ENCODE assay signal across 8 mouse cellular contexts in the genomic region with DNA sequence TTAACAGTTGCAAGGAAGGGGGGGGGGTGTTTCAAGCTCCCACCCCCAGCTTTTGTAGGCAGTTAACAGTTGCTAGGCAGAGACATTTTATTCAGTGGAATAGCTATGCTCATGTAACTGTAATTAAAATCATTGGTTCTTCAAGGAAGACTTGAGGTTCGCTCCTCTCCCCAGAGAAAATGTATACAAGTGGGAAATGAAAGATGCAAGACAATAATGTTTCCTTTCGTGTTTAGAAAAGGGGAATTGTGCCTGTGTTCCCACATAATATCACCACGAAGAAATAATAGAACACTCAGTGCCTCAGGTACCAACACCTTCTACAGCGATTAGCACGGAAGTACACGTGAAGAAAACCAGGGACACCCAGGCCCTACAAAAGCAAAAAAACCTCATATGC. TPM values are rescaled to one million over a fixed set of nuclear protein-coding genes. Genes with fewer than 3 reads are reported as not detected.
DNase-seq lines count a peak whose midpoint lies in the region; ATAC-seq lines count a peak whose summit lies in the region.

TSS of gene Klhdc1 (plus strand) at position 301 of the 400 bp plus-strand sequence.

- no peak for DNase-seq in cerebellum, postnatal 14 days
- DNase-seq in cerebellum, adult 8-10 months: no peak
- DNase-seq in retina, postnatal 1 day: no peak

- peak within 1 kb of the TSS; percentile 86 for H3K9ac ChIP-seq in forebrain, embryonic 13.5 days
- peak within 1 kb of the TSS; percentile 86 for H3K9ac ChIP-seq in hindbrain, embryonic 13.5 days
- H3K9ac ChIP-seq in liver, embryonic 15.5 days: peak within 1 kb of the TSS; percentile 69

- peak within 1 kb of the TSS; percentile 78 for H3K4me2 ChIP-seq in forebrain, embryonic 13.5 days
- peak within 1 kb of the TSS; percentile 65 for H3K4me2 ChIP-seq in hindbrain, embryonic 13.5 days
- peak within 1 kb of the TSS; percentile 98 for H3K4me2 ChIP-seq in liver, embryonic 15.5 days

- 73% methylated on average over 6 of the region's 6 CpGs for WGBS in forebrain, embryonic 13.5 days
- 66% methylated on average over 6 of the region's 6 CpGs for WGBS in hindbrain, embryonic 13.5 days
- WGBS in liver, embryonic 15.5 days (ENCODE audit: insufficient replicate concordance): 53% methylated on average over 6 of the region's 6 CpGs

- H3K4me3 ChIP-seq in megakaryocyte, embryonic 14.5 days (replicated peaks): peak within 1 kb of the TSS; percentile 95
- H3K4me3 ChIP-seq in forebrain, embryonic 13.5 days: peak within 1 kb of the TSS; percentile 71
- peak within 1 kb of the TSS; percentile 68 for H3K4me3 ChIP-seq in hindbrain, embryonic 13.5 days
- peak within 1 kb of the TSS; percentile 72 for H3K4me3 ChIP-seq in liver, embryonic 15.5 days (replicated peaks)

- H3K9me3 ChIP-seq in megakaryocyte, embryonic 14.5 days: no peaks in the 10 kb centered on the region
- H3K9me3 ChIP-seq in forebrain, embryonic 13.5 days (replicated peaks): no peaks in the 10 kb centered on the region
- no peaks in the 10 kb centered on the region for H3K9me3 ChIP-seq in hindbrain, embryonic 13.5 days
- no peaks in the 10 kb centered on the region for H3K9me3 ChIP-seq in liver, embryonic 15.5 days (replicated peaks)

- peak within 1 kb of the TSS; percentile 63 for H3K27ac ChIP-seq in forebrain, embryonic 13.5 days
- peak within 1 kb of the TSS; percentile 85 for H3K27ac ChIP-seq in hindbrain, embryonic 13.5 days
- H3K27ac ChIP-seq in liver, embryonic 15.5 days (replicated peaks): peak within 1 kb of the TSS; percentile 45; the same call in 1 of the 2 replicates

- no peak for ATAC-seq in megakaryocyte, adult 5-6 weeks (ENCODE audit: poor library complexity, severe bottlenecking)
- ATAC-seq in forebrain, embryonic 13.5 days: no peak
- ATAC-seq in hindbrain, embryonic 13.5 days (ENCODE audit: low FRiP score): no peak
- no peak for ATAC-seq in liver, embryonic 15.5 days (ENCODE audit: insufficient read depth)

- no peaks in the 10 kb centered on the region for H3K36me3 ChIP-seq in megakaryocyte, embryonic 14.5 days (replicated peaks; ENCODE audit: low read length)
- no peaks in the 10 kb centered on the region for H3K36me3 ChIP-seq in forebrain, embryonic 13.5 days (ENCODE audit: poor library complexity, severe bottlenecking)
- no peaks in the 10 kb centered on the region for H3K36me3 ChIP-seq in hindbrain, embryonic 13.5 days
- H3K36me3 ChIP-seq in liver, embryonic 15.5 days (replicated peaks): no peaks in the 10 kb centered on the region

- no peaks in the 10 kb centered on the region for H3K27me3 ChIP-seq in megakaryocyte, embryonic 14.5 days (replicated peaks)
- H3K27me3 ChIP-seq in forebrain, embryonic 13.5 days: no peaks in the 10 kb centered on the region
- no peaks in the 10 kb centered on the region for H3K27me3 ChIP-seq in hindbrain, embryonic 13.5 days
- peaks cover 18% of the 10 kb centered on the region; the same call in 1 of the 2 replicates for H3K27me3 ChIP-seq in liver, embryonic 15.5 days

- H3K4me1 ChIP-seq in megakaryocyte, embryonic 14.5 days: peaks cover 45% of the 10 kb centered on the region
- H3K4me1 ChIP-seq in forebrain, embryonic 13.5 days: peaks cover 10% of the 10 kb centered on the region; the same call in 1 of the 2 replicates
- H3K4me1 ChIP-seq in hindbrain, embryonic 13.5 days (replicated peaks): peaks cover 12% of the 10 kb centered on the region
- H3K4me1 ChIP-seq in liver, embryonic 15.5 days (replicated peaks): peaks cover 20% of the 10 kb centered on the region

RNA-seq across cellular contexts. Expression of gene Klhdc1, which starts in this region (rescaled TPM):
- 1.1 and 1.2 TPM in 2 replicates for polyA plus RNA-seq in megakaryocyte, embryonic 14.5 days (2012; ENCODE audit: insufficient read depth, low replicate concordance)
- total RNA-seq in megakaryocyte, adult 5-6 weeks (2015): 0.91 and 3.5 TPM in 2 replicates
- 2.9 and 5.1 TPM in 2 replicates for total RNA-seq in megakaryocyte, adult 5-6 weeks (2017)
- 6.4 and 9.3 TPM in 2 replicates for polyA plus RNA-seq in forebrain, embryonic 13.5 days (2015; fragmentation: Nextera tagmentation; extraction: Ambion mirVana)
- 10.7 and 11.6 TPM in 2 replicates for polyA plus RNA-seq in hindbrain, embryonic 13.5 days (2015; fragmentation: Nextera tagmentation; extraction: Ambion mirVana)
- polyA plus RNA-seq in liver, embryonic 15.5 days (2015; fragmentation: Nextera tagmentation; extraction: Ambion mirVana): 1.9 and 2.1 TPM in 2 replicates
